Mouse (Mus musculus): ENCODE measurements around the gene Gch1. TPM values are rescaled to one million over a fixed set of nuclear protein-coding genes. Genes with fewer than 3 reads are reported as not detected.

Gene Gch1
- polyA plus RNA-seq, 1 experiment from 2014 or later, result 1.1 TPM

DNA sequence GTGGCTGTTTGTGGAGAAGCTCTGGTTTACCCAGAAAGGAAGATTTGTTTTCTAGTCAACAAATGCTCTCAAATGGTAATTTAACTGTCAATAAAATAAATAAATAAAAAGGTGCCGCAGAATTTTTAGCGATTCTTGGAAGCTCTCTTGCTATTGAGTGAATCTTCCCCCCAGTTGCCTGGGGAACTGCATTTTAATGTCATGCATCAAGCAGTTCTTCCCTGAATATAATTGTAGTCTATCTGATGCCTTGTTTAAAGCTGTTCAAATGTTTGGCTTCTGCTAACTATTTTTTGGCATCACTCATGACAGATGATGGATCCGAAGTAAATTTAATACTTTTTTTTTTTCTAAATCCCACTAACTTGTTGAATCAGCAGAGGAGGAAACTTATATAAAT is 8.1 kb upstream of the Gch1 start:
- Histone ChIP-seq H3K9ac (no peak overlapping the region), H3K27me3 (0 out of 2 replicates have a peak, but pooled peaks cover 3% of the 10 kb centered on the region), H3K27ac (no peak overlapping the region), H3K4me1 (no peaks in the 10 kb centered on the region), H3K36me3 (no peaks in the 10 kb centered on the region), H3K9me3 (no peaks in the 10 kb centered on the region), H3K4me3 (no peak overlapping the region), H3K4me2 (no peak overlapping the region)
- 77% methylated on average over 3 of the region's 3 CpGs for WGBS
- no peak for ATAC-seq (ENCODE audit: insufficient number of reproducible peaks, insufficient read depth, low FRiP score, low TSS enrichment, low read depth)

DNA sequence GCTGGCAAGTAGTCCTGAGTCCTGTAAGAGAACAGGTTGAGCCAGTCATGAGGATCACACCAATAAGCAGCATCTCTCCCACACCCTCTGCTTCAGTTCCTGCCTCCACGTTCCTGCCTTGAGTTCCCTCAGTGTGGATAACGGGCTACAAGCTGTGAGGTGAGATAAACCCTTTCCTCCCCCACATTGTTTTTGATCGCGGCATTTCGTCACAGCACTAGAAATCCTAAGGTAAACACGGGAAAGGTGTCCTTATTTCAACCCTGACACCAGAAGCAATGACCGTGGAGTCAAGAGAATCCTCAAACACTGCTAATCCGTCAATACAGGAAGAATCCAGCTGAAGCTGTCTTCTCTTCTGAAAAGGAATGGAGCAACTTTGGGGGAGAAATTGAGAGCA is 7.5 kb upstream of the Gch1 start:
- H3K27me3 ChIP-seq, result 0 out of 2 replicates have a peak, but pooled peaks cover 3% of the 10 kb centered on the region
- ATAC-seq (ENCODE audit: insufficient number of reproducible peaks, insufficient read depth, low FRiP score, low TSS enrichment, low read depth), result no peak
- H3K36me3 ChIP-seq, result no peaks in the 10 kb centered on the region
- H3K9me3 ChIP-seq, result no peaks in the 10 kb centered on the region
- H3K9ac ChIP-seq, result no peak overlapping the region
- 83% methylated on average over 8 of the region's 8 CpGs for WGBS
- no peak overlapping the region for H3K27ac ChIP-seq
- no peaks in the 10 kb centered on the region for H3K4me1 ChIP-seq
- H3K4me2 ChIP-seq, result no peak overlapping the region
- H3K4me3 ChIP-seq, result no peak overlapping the region

DNA sequence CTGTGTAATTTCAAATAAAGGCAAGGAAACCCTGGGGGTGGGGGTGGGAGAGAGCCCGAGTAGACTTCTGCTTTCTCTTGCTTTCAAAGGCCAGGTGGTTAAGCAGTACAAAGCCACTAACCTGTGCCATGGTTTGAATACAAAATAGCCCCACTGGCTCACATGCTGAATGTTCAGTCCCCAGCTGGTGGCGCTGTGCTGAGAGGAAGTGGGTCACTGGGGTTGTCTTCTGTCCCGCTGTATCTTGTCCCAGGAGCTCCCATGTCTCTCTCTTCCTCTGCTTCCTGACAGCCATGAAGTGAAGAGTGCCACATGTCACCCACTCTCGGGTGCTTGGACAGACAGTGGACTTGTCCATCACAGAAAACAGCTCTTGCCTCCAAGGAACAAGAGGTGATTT is 4.9 kb upstream of the Gch1 start:
- no peak overlapping the region for H3K4me2 ChIP-seq
- ATAC-seq (ENCODE audit: insufficient number of reproducible peaks, insufficient read depth, low FRiP score, low TSS enrichment, low read depth), result no peak
- peaks cover 4% of the 10 kb centered on the region for H3K27me3 ChIP-seq
- no peaks in the 10 kb centered on the region for H3K9me3 ChIP-seq
- 34% methylated on average over 4 of the region's 4 CpGs for WGBS
- no peak overlapping the region for H3K27ac ChIP-seq
- H3K36me3 ChIP-seq, result no peaks in the 10 kb centered on the region
- no peaks in the 10 kb centered on the region for H3K4me1 ChIP-seq
- H3K9ac ChIP-seq, result no peak overlapping the region
- no peak overlapping the region for H3K4me3 ChIP-seq

DNA sequence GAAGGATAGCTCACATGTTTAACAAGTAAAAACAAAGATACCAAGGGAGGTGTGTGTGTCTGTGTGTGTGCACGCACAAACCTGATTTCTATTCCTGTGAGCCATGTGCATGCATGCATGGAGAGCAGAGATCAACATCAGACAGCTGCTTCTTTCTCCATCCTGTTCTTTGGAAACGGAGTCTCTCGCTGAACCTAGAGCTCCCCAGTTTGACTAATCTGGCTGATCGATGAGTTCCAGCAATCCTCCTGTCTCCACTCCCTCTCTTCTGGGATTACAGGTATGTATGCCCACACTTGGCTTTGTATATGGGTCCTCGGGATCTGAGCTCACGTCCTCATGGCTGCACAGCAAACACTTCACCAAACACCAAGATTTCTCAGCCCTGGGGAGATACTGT is 4.3 kb upstream of the Gch1 start:
- WGBS, result 65% methylated on average over 6 of the region's 6 CpGs
- H3K4me2 ChIP-seq, result no peak overlapping the region
- peaks cover 10% of the 10 kb centered on the region for H3K27me3 ChIP-seq
- H3K9ac ChIP-seq, result no peak overlapping the region
- ATAC-seq (ENCODE audit: insufficient number of reproducible peaks, insufficient read depth, low FRiP score, low TSS enrichment, low read depth), result no peak
- peaks cover 2% of the 10 kb centered on the region for H3K4me1 ChIP-seq
- no peak overlapping the region for H3K27ac ChIP-seq
- no peaks in the 10 kb centered on the region for H3K9me3 ChIP-seq
- no peaks in the 10 kb centered on the region for H3K36me3 ChIP-seq
- no peak overlapping the region for H3K4me3 ChIP-seq

DNA sequence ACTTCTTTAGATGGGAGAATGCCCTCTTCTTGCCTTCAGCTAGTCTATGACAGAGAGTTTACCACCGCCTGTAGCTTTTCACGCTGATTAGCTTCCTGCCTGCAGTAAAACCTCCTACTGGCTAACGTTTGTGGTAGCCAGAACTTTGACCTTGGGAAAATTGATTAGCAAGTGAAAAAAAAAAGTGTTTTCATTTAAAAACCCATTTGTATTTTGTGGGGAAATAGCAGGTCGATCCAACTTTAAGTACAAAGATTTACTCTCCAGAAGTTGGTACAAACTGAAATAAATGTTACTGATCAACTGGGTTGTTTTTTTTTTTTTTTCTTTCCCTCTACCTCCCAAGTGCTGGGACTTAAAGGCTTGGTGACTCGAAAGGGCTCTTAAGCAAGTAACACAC is 2.6 kb upstream of the Gch1 start:
- Histone ChIP-seq H3K9me3 (no peaks in the 10 kb centered on the region), H3K36me3 (no peaks in the 10 kb centered on the region), H3K27ac (no peak overlapping the region), H3K4me1 (peaks cover 7% of the 10 kb centered on the region), H3K4me3 (no peak overlapping the region), H3K9ac (no peak overlapping the region), H3K27me3 (peaks cover 24% of the 10 kb centered on the region), H3K4me2 (no peak overlapping the region)
- ATAC-seq (ENCODE audit: insufficient number of reproducible peaks, insufficient read depth, low FRiP score, low TSS enrichment, low read depth), result no peak
- WGBS, result 45% methylated on average over 5 of the region's 5 CpGs

DNA sequence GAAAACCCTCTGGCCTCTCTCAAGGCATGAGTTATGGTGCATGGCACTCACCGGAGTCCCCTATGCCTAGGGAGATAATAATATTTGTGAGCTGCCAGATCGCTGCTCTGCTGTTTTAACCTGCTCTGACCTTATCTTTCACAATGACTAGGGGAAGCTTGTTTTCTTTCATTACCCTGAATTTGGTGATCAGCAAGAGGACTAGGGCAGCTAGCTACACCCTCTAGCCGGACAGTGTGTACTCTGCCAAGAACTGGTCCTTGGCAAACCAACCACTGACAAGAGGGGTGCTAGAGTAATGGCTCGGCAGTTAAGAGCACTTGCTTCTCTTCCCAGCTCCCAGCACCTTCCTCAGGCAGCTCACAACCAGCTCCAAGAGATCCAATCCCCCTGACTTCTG is 1.4 kb upstream of the Gch1 start:
- Histone ChIP-seq H3K36me3 (no peaks in the 10 kb centered on the region), H3K27me3 (peaks cover 24% of the 10 kb centered on the region), H3K4me1 (peaks cover 7% of the 10 kb centered on the region), H3K9me3 (no peaks in the 10 kb centered on the region), H3K4me2 (no peak overlapping the region), H3K4me3 (no peak overlapping the region), H3K9ac (no peak overlapping the region), H3K27ac (no peak overlapping the region)
- ATAC-seq (ENCODE audit: insufficient number of reproducible peaks, insufficient read depth, low FRiP score, low TSS enrichment, low read depth), result no peak
- WGBS, result 72% methylated on average over 4 of the region's 4 CpGs

DNA sequence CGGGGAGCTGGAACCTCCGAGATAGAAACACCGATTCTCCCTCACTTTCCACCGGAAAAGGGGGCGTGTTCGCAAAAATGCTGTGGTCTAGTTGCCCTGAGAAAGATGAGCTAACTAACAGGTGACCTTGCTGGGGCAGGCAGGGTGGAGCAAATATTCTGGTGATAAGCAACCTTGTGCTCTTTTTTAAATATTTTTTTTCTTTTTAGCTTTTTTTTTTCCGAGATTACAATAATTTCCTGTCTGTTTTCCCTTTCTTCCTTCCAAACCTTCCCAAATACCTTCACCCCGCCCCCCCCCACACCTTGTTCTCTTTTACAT is 382 bp upstream of the Gch1 start:
- H3K9ac ChIP-seq, result peak overlapping the region; percentile 68; the same call in 1 of the 2 replicates
- H3K4me3 ChIP-seq, result peak overlapping the region; percentile 75
- peaks cover 7% of the 10 kb centered on the region for H3K4me1 ChIP-seq
- H3K4me2 ChIP-seq, result peak overlapping the region; percentile 100
- no peaks in the 10 kb centered on the region for H3K9me3 ChIP-seq
- no peak for ATAC-seq (ENCODE audit: insufficient number of reproducible peaks, insufficient read depth, low FRiP score, low TSS enrichment, low read depth)
- H3K27me3 ChIP-seq, result peaks cover 24% of the 10 kb centered on the region
- 14% methylated on average over 8 of the region's 8 CpGs for WGBS
- no peaks in the 10 kb centered on the region for H3K36me3 ChIP-seq
- H3K27ac ChIP-seq, result no peak overlapping the region

DNA sequence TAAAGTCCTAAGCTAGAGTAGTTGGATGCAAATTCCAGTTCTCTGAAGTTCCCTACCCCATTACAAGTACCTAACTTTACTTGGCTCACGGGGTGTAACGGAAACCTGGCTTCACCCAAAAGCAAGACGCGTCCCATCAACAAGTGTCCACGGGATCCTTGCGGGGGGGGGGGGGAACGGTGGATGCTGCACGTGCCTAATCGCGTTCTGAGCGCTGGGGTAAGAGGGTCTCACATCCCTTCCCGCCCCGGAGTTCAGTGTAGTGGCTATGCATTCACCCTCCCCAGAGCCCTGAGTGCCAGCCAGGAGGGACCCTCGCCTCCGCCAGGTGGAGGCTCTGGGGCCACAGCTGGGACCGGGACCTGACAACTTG is 752 bp downstream of the Gch1 start:
- Histone ChIP-seq H3K9ac (peak overlapping the region; percentile 68), H3K36me3 (no peaks in the 10 kb centered on the region), H3K4me1 (peaks cover 7% of the 10 kb centered on the region), H3K4me2 (peak overlapping the region; percentile 100), H3K27me3 (peaks cover 23% of the 10 kb centered on the region), H3K27ac (no peak overlapping the region), H3K4me3 (peak overlapping the region; percentile 75), H3K9me3 (no peaks in the 10 kb centered on the region)
- WGBS, result 1% methylated on average over 16 of the region's 16 CpGs
- no peak for ATAC-seq (ENCODE audit: insufficient number of reproducible peaks, insufficient read depth, low FRiP score, low TSS enrichment, low read depth)

DNA sequence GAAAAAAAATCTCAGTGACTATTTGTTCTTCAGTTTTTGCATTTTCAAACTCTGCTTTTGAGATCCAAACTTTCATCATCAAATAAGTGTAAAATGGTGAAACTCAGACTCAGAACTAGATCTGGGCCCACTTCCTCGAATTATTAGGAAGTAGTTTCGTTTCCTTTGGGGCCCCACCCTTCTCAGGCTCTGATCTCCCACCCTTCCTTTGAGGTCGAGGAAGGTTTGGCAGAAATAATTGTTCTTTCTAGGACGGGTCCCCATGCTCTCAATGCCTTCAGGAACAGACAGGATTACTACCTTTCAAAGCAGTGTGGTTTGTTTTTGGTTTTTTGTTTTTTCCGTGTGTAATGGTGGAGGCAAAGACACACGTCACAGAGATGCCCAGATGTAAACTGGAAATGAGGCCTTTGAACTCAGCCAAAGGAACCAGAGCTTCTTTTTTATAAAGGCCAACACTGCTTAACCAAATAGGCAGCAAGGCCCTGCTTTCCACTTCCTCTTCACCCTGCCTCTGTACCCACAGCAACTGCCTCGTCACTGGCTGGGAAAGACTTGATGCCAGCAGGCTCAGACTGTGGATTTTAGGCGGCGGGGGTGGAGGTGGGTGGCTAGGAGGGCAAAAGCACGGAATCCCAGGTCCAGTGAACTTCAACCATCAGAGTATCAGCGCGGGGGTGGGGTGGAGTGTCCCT is 1.4 kb downstream of the Gch1 start:
- WGBS, result 35% methylated on average over 12 of the region's 12 CpGs
- H3K4me2 ChIP-seq, result peak overlapping the region; percentile 100
- H3K9me3 ChIP-seq, result no peaks in the 10 kb centered on the region
- peaks cover 22% of the 10 kb centered on the region for H3K27me3 ChIP-seq
- ATAC-seq (ENCODE audit: insufficient number of reproducible peaks, insufficient read depth, low FRiP score, low TSS enrichment, low read depth), result no peak
- no peaks in the 10 kb centered on the region for H3K36me3 ChIP-seq
- H3K9ac ChIP-seq, result no peak overlapping the region
- no peak overlapping the region for H3K27ac ChIP-seq
- peaks cover 7% of the 10 kb centered on the region for H3K4me1 ChIP-seq
- peak overlapping the region; percentile 75; the same call in 1 of the 2 replicates for H3K4me3 ChIP-seq

DNA sequence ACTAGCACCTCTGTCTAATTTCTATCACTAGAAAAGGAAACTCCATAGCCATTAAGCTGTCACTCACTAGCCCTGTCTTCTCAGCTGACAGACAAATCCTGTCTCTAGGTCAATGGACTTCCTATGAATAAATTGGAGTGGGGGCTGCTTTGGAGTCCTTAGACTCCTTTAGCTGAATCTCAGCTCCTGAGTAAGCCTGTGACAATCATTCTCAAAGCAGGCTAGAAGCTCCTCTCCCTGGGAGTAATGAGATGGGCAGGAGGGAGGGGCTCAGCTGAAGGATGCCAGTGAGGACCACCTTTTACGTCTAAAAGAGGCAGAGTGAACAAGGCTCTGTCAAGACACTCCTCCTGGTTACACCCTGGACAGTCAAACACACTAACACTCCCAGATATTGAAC is 2.0 kb downstream of the Gch1 start:
- Histone ChIP-seq H3K9ac (no peak overlapping the region), H3K9me3 (no peaks in the 10 kb centered on the region), H3K4me3 (no peak overlapping the region), H3K27me3 (peaks cover 22% of the 10 kb centered on the region), H3K27ac (no peak overlapping the region), H3K4me2 (no peak overlapping the region), H3K36me3 (no peaks in the 10 kb centered on the region), H3K4me1 (peaks cover 7% of the 10 kb centered on the region)
- 31% methylated on average over 1 of the region's 1 CpGs for WGBS
- ATAC-seq (ENCODE audit: insufficient number of reproducible peaks, insufficient read depth, low FRiP score, low TSS enrichment, low read depth), result no peak

DNA sequence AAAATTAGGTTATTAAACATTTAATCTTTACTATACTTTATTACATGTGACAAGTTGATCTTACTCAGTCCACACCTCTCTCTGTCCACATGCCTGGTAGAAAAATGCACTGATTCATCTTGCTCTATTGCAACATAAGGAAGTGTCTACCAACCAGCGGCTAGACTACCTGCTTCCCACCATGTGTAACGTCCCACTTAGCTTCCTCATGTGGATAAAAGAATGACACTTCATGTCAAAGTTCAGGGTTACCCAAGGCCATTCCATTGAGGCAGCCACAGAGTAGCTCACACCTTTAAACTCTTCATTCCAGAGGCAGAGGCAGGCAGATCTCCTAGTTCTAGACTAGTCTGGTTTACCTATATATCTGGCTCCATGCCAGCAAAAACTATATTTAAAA is 2.7 kb downstream of the Gch1 start:
- 87% methylated on average over 2 of the region's 2 CpGs for WGBS
- ATAC-seq (ENCODE audit: insufficient number of reproducible peaks, insufficient read depth, low FRiP score, low TSS enrichment, low read depth), result no peak

DNA sequence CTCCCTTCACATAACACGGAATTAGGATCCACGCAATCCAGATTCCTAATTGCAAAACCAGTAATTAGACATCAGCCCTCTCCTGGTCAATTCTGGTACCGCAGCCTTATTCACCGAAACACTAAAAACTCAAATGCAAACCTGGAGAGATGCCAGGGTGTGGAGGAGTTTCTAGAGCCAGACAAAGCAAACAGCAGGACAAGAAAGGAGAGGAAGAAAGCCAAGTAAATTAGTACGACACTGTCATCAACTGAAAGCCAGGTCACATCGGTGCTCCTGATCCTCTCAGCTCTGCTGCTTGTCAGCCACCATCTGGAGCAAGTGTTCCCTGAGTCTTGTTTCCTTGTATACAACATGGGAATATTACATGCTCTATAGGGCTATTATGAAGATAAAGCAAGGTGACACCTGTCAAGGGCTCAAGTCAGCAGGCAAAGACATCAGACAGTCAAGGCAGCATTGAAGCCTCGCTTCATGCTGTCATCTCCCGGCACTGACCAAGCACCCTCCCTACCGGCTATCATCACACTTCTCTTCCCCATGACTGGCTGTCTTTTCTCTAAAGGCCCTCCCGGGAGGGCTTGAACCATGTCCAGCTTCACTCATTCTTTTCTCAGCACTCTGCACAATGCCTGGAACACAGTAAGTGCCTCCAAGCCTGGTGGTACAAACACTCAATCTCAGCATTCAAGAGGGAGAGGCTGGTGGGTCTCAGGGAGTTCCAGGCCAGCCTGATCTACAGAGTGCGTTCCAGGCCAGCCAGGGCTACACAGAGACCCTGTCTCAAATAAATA is 7.5 kb downstream of the Gch1 start:
- Histone ChIP-seq H3K9me3 (no peaks in the 10 kb centered on the region), H3K27me3 (no peaks in the 10 kb centered on the region), H3K9ac (no peak overlapping the region), H3K27ac (no peak overlapping the region), H3K4me2 (no peak overlapping the region), H3K4me1 (peaks cover 8% of the 10 kb centered on the region), H3K4me3 (no peak overlapping the region), H3K36me3 (no peaks in the 10 kb centered on the region)
- WGBS, result 71% methylated on average over 11 of the region's 11 CpGs
- ATAC-seq (ENCODE audit: insufficient number of reproducible peaks, insufficient read depth, low FRiP score, low TSS enrichment, low read depth), result no peak

More for the DNA sequence above, 2.7 kb downstream of the Gch1 start:
- Histone ChIP-seq H3K4me2 (no peak overlapping the region), H3K4me1 (peaks cover 7% of the 10 kb centered on the region), H3K27ac (no peak overlapping the region), H3K9ac (no peak overlapping the region), H3K4me3 (no peak overlapping the region), H3K36me3 (no peaks in the 10 kb centered on the region), H3K27me3 (peaks cover 22% of the 10 kb centered on the region), H3K9me3 (no peaks in the 10 kb centered on the region)
